Mouse (Mus musculus): ENCODE measurements around the gene Prame.
"Not testable (repeated sequence)": the region's sequence is repeated elsewhere in the genome, so short reads cannot be mapped to it uniquely, and the experiment has no call there.

The Prame gene

GRCm38 (mm10) chrX:135627605-135628004 lies at the start of gene Prame:
Gene Prame, minus strand, starts transcription at chrX:135627705.
- no peak for DNase-seq (ENCODE audit: low read depth)

GRCm38 (mm10) chrX:135652173-135652772 lies 24.8 kb upstream of the Prame start:
- peak; percentile 64 for DNase-seq (ENCODE audit: low read depth)

GRCm38 (mm10) chrX:135601298-135602029 lies 26.0 kb downstream of the Prame start:
- DNase-seq (ENCODE audit: low read depth), result peak; percentile 13

- DNase-seq (ENCODE audit: low read depth), result no peak
Measured at GRCm38 (mm10) chrX:135598677-135599076, 28.8 kb downstream of the Prame start, which contains the start of gene Nxf7. Gene Nxf7, minus strand, starts transcription at chrX:135598777.

GRCm38 (mm10) chrX:135598096-135598495 lies 29.4 kb downstream of the Prame start:
- no peak for DNase-seq (ENCODE audit: low read depth)

GRCm38 (mm10) chrX:135576412-135576811 lies 51.1 kb downstream of the Prame start:
- no peak for DNase-seq (ENCODE audit: low read depth)

DNA sequence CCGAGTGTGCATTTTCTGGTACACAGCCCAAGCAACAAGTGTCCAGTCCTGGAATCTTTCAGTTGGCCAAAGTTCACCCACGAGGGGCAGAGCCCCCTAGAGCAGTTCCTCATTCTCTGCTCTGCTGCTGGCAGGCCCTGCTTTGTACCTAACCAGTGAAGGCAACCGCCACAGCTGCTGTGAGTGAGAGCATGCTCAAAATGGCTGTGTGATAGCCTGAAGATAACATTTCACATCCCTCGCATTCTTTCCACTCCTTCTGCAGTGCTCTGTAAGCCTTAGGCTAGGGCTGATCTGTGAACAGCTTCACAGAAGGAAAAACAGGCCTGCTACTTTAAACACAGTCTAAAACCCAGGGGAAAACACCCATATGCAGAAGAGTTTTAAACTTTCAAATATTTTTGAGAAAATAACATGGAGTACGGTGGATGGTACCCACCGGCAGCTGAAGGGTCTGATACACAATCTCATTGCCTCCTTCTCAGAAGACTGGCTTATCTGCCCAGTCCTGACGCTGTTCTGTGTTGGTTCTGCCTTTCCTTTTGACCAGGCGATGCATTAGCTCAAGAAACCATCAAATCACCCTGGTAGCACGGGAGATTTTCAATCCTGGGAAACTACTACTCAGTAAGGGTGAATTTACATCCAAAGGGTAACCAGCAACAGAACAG lies 52.4 kb downstream of the Prame start:
- DNase-seq (ENCODE audit: low read depth), result not testable (repeated sequence)

DNA sequence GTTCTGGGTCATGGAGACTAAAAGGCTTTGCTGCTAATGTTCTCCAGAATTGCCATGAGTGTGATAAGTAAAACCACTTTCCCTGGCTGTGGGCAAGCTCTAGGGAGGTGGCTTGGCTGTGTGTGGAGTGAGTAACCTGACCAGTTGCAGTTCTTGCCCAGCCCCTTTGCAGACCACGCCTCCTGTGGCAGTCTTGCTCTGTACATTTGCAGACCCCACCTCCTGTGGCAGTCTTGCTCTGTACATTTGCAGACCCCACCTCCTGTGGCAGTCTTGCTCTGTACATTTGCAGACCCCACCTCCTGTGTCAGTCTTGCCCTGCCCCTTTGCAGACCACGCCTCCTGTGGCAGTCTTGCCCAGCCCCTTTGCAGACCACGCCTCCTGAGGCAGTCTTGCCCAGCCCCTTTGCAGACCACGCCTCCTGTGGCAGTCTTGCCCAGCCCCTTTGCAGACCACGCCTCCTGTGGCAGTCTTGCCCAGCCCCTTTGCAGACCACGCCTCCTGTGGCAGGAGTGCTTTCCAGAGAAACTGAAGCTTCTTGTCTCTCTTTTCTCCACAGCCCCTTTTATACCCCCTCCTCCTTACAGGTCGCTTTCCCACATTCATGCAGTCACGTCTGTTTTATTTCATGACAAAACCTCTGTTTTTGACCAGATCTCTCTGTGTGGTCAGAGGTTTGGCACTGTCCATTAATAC lies 53.1 kb downstream of the Prame start:
- DNase-seq (ENCODE audit: low read depth), result not testable (repeated sequence)

GRCm38 (mm10) chrX:135569467-135569866 lies 58.0 kb downstream of the Prame start:
- peak; percentile 68 for DNase-seq (ENCODE audit: low read depth)

DNA sequence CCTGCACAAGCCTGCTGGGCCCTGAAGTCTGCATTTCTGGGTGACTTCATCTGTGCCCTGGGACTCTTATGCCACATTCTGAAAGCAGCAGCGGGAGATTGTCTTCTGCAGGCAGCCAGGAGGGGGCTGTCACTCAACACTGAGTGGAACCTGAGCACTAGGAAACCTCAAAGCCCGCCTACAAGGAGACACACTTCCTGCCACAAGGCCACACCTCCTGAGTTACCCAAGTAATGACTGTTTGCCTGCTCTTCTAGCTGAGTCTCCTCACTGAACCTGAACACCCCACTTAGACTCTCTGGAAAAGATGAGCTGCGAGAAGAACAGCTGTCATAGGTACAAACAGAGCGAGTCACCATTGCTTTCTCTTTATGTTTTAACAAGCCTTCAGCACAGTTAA lies 62.6 kb downstream of the Prame start:
- DNase-seq (ENCODE audit: low read depth), result not testable (repeated sequence)
